Mouse (Mus musculus) brain, embryonic 14.5 days (tissue): Measurements from ENCODE around the gene Cst8.

Source experiments
- CTCF ChIP-seq: fragments of 200-500 bp; IDR thresholded peaks from 2 replicates; pipeline ENCODE4 v1.5.1; 2012; ENCODE audit warnings: inconsistent platforms, mild to moderate bottlenecking, moderate library complexity, borderline replicate concordance; ENCODE audit not compliant: insufficient read depth, insufficient read length; ENCODE audit errors: extremely low read depth
- POLR2A ChIP-seq: fragments of 200-500 bp; IDR thresholded peaks from 2 replicates; pipeline ENCODE4 v1.6.1; 2012; ENCODE audit warnings: mild to moderate bottlenecking, inconsistent platforms, borderline replicate concordance; ENCODE audit not compliant: poor library complexity, insufficient read depth, insufficient read length, severe bottlenecking; ENCODE audit errors: extremely low read depth

DNA sequence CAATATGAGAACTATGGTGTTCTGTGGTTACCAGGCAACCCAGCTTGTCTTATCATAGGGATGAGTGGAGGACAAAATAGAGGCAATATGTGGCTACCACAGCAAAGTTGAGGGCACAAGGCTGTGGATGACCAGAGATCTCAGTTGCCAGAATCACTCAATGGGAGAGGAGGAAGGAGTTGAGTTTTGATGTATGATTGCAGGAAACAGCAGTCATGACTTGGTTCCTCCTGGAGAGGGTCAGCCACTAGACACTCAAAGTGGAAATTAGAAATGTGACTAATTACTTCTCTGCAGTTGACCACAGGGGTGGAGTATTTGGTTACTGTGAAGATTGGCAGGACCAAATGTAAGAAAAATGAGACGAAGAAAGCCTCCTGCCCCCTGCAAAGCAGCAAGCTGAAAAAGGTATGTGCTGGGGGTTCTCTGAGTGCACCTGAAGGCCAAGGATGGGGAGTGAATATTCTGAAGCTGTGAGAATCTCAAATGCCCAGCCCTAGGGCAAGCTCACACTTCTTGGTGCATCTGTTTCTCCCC lies 44.2 kb upstream of the Cst8 start:
- TF ChIP-seq POLR2A (no peak), CTCF (no peak)
